Mouse (Mus musculus) A20 (cell line): ENCODE results near the gene Crebbp.
"Not testable (repeated sequence)": the region's sequence is repeated elsewhere in the genome, so short reads cannot be mapped to it uniquely, and the experiment has no call there.

Experiments used
- DNase-seq: peaks from one replicate; pipeline ENCODE4 v3.0.0-alpha.2; 2011; ENCODE audit warnings: low read depth, low spot score

Crebbp gene

GRCm38 (mm10) chr16:4160246-4160897 is 53.4 kb downstream of the Crebbp start:
- DNase-seq: no peak

GRCm38 (mm10) chr16:4153121-4153520 is 60.7 kb downstream of the Crebbp start:
- DNase-seq: no peak

- DNase-seq: no peak
Measured at GRCm38 (mm10) chr16:4138541-4138940, 75.3 kb downstream of the Crebbp start.

GRCm38 (mm10) chr16:4133754-4134153 is 80.0 kb downstream of the Crebbp start:
- DNase-seq: no peak

- DNase-seq: no peak
Measured at GRCm38 (mm10) chr16:4128894-4129293, 84.9 kb downstream of the Crebbp start.

GRCm38 (mm10) chr16:4117072-4117471 is 96.7 kb downstream of the Crebbp start:
- no peak for DNase-seq

GRCm38 (mm10) chr16:4100374-4100773 is 113.4 kb downstream of the Crebbp start:
- no peak for DNase-seq

GRCm38 (mm10) chr16:4097521-4097920 is 116.3 kb downstream of the Crebbp start:
- no peak for DNase-seq

GRCm38 (mm10) chr16:4096898-4097297 is 116.9 kb downstream of the Crebbp start:
- DNase-seq: no peak

- DNase-seq: no peak
Measured at GRCm38 (mm10) chr16:4096141-4096540, 117.7 kb downstream of the Crebbp start.

GRCm38 (mm10) chr16:4087214-4087913 is 126.4 kb downstream of the Crebbp start:
- no peak for DNase-seq

GRCm38 (mm10) chr16:4085851-4086387 is 127.9 kb downstream of the Crebbp start:
- no peak for DNase-seq

- DNase-seq: no peak
Measured at GRCm38 (mm10) chr16:4085051-4085450, 128.7 kb downstream of the Crebbp start.

- DNase-seq: not testable (repeated sequence)
Measured at GRCm38 (mm10) chr16:4080419-4080818, 133.4 kb downstream of the Crebbp start.

GRCm38 (mm10) chr16:4079656-4080055 is 134.1 kb downstream of the Crebbp start:
- peak; percentile 31 for DNase-seq

GRCm38 (mm10) chr16:4078302-4078701 is 135.5 kb downstream of the Crebbp start:
- not testable (repeated sequence) for DNase-seq

GRCm38 (mm10) chr16:4077384-4078061 is 136.3 kb downstream of the Crebbp start, which contains the start of gene Trap1:
TSS of gene Trap1 (minus strand) at chr16:4077827.
- peak; percentile 94 for DNase-seq

- no peak for DNase-seq
Measured at GRCm38 (mm10) chr16:4074836-4075235, 139.0 kb downstream of the Crebbp start.

- DNase-seq: no peak
Measured at GRCm38 (mm10) chr16:4074297-4074696, 139.5 kb downstream of the Crebbp start.

- peak; percentile 70 for DNase-seq
Measured at GRCm38 (mm10) chr16:4068588-4068987, 145.2 kb downstream of the Crebbp start.

- DNase-seq: no peak
Measured at GRCm38 (mm10) chr16:4064945-4065344, 148.9 kb downstream of the Crebbp start.

GRCm38 (mm10) chr16:4053811-4054210 is 160.0 kb downstream of the Crebbp start:
- peak; percentile 20 for DNase-seq
